Mouse (Mus musculus) left cerebral cortex, adult 2 months (tissue): ENCODE measurements at regions not wholly inside any gene's neighbourhood (a gene's known extent, or its start where the extent isn't known, plus 50 kb on each side); places are given as distances from the start of the nearest gene placed in this dataset.

ENCODE experiments used
- DNase-seq, 2 experiments: peaks; one replicate each; pipeline ENCODE4 v3.0.0; 2021 to 2022; ENCODE audit warnings: low spot score in 2 of 2, mixed read lengths in 1 of 2; ENCODE audit errors: extremely low spot score in 1 of 2
- H3K27ac ChIP-seq: fragments of 200-600 bp; 2 replicates; pipeline ENCODE4 v1.8.1; 2022
- H3K4me3 ChIP-seq: fragments of 200-600 bp; 2 replicates; pipeline ENCODE4 v1.8.1; 2022
- CTCF ChIP-seq: fragments of 200-600 bp; IDR thresholded peaks from 2 replicates; pipeline ENCODE4 v1.8.1; 2022; ENCODE audit warnings: antibody characterized with exemption, mild to moderate bottlenecking, moderate library complexity
- intact Hi-C: fragments of 180-260 bp; cut with DNase I; formaldehyde crosslinking; loops from one replicate; pipeline ENCODE4 v1.15.1; 2025

- H3K27ac ChIP-seq = no peak overlapping the region
- DNase-seq = no peak
- TF ChIP-seq CTCF = no peak
- no peak overlapping the region for H3K4me3 ChIP-seq
- intact Hi-C loops = no loop called here
Observed at GRCm38 (mm10) chr12:117444247-117444989, 71.9 kb upstream of the Rapgef5 start.

DNA sequence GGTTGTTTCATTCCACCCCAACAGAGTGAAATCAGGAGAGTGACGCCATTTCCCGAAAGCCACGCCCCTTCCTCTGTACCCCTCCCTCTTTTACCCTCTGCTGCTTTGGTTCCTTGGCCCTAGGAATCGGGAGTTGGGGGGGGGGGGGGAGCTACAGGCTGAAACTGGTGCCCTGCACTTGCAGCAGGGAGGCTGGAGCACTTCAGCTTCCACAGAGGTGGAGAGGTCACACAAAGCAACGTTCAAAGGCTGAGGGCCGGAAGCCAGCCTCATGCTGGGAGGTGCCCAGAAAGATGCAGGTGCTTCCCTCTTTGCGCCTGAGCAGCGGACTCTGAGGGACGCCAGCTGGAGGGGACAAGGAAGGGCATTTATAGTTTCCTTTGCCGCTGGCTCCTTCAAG lies 69.1 kb upstream of the Rapgef5 start:
- TF ChIP-seq CTCF = no peak
- Histone ChIP-seq H3K4me3 (no peak overlapping the region), H3K27ac (no peak overlapping the region)
- DNase-seq = no peak
- intact Hi-C loops = no loop called here

DNA sequence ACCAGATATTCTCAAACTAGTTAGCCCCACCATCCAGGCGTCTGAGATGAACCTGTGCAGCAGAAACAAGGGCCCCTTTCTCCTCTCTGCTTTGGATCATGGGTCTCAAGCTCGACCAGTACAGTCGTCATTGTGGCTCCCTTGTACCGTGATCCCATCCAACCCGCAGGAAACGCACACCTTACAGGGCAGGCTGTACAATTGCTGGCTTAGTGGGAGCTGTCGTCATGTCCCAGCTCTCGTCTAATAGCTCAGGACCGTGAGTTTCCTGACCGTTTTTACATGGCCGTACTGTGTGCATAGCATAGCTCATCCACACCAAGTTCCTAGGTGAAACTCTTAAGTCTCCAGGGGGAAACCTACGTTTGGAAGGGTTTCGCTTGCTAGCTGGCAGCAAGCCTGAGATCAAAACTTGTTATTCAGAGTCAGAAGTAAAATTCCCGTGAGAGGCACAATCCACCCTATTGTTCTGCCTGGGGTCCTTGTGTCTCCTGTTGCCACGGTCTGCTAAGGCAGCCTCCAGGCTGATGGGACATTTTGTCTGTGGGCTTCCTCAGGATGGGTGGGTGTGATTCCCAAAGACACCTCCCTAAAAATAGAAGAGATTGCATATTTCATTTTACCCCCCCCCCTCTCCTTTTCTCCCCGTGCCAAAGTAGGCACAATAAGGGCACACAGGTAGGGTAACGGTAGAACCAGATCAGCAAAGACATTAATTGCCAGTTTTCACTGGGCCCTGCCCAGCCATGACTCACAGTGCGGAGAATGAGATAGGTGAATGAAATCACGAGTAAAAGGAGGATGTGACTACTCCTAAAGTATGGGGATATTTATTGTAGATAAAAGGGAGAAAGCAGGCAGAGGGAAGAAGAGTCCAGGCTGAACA lies 68.2 kb upstream of the Rapgef5 start:
- intact Hi-C loops = no loop called here
- no peak for DNase-seq
- no peak for TF ChIP-seq CTCF
- H3K4me3 ChIP-seq = no peak overlapping the region
- H3K27ac ChIP-seq = no peak overlapping the region

- no peak overlapping the region for H3K4me3 ChIP-seq
- DNase-seq = no peak
- no peak overlapping the region for H3K27ac ChIP-seq
- intact Hi-C loops = no loop called here
- no peak for TF ChIP-seq CTCF
Observed at GRCm38 (mm10) chr12:117449080-117449479, 67.2 kb upstream of the Rapgef5 start.

DNA sequence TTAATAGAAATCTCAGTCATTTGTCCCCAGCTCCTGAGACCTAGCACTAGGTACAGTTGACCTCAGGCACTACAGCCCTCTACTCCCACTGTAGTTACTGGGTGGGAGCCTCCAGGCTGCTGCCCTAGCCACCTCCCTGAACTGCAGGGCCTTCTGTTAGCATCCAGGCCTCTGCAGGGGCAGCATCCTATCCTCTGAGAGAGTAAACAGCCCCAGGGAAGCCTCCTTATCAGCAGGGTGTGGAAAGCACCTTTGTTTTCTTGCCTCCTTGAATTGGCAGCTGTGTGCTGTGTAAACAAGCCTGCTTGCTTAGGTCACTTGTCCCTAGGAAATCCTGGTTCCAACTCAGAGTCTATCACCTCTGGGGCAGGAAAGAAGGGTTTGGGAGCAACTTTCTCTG lies 66.2 kb upstream of the Rapgef5 start:
- no peak for DNase-seq
- TF ChIP-seq CTCF = no peak
- no peak overlapping the region for H3K27ac ChIP-seq

DNA sequence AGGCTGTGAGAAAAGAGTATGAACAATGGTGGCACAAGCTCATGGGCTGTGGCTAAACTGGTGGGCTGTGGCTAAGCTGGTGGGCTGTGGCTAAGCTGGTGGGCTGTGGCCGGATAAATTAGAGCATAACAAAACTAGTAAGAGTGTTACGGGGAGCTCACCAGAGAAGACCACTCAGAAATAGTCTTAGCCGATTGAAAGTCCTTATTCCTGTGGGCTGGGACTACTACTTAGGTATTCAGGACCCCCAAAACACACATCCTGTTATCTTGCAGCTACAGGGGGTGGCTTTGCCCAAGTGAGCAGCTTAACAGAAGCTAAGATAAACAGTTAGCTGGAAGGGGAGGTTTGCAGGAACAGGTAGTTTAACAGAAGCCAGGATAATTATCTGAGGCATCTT lies 65.4 kb upstream of the Rapgef5 start:
- no peak overlapping the region for H3K4me3 ChIP-seq
- H3K27ac ChIP-seq = no peak overlapping the region
- intact Hi-C loops = no loop called here
- no peak for DNase-seq
- TF ChIP-seq CTCF = no peak

More for the DNA sequence above, 66.2 kb upstream of the Rapgef5 start:
- H3K4me3 ChIP-seq = no peak overlapping the region
- intact Hi-C loops = no loop called here

GRCm38 (mm10) chr12:117451441-117451840 lies 64.8 kb upstream of the Rapgef5 start:
- no peak for DNase-seq

GRCm38 (mm10) chr12:117455800-117456199 lies 60.5 kb upstream of the Rapgef5 start:
- intact Hi-C loops = no loop called here
- Histone ChIP-seq H3K4me3 (no peak overlapping the region), H3K27ac (no peak overlapping the region)
- TF ChIP-seq CTCF = no peak
- DNase-seq = no peak

More at GRCm38 (mm10) chr12:117451441-117451840, 64.8 kb upstream of the Rapgef5 start:
- peak; percentile 51 for TF ChIP-seq CTCF
- Histone ChIP-seq H3K27ac (no peak overlapping the region), H3K4me3 (no peak overlapping the region)
- intact Hi-C loops = no loop called here

DNA sequence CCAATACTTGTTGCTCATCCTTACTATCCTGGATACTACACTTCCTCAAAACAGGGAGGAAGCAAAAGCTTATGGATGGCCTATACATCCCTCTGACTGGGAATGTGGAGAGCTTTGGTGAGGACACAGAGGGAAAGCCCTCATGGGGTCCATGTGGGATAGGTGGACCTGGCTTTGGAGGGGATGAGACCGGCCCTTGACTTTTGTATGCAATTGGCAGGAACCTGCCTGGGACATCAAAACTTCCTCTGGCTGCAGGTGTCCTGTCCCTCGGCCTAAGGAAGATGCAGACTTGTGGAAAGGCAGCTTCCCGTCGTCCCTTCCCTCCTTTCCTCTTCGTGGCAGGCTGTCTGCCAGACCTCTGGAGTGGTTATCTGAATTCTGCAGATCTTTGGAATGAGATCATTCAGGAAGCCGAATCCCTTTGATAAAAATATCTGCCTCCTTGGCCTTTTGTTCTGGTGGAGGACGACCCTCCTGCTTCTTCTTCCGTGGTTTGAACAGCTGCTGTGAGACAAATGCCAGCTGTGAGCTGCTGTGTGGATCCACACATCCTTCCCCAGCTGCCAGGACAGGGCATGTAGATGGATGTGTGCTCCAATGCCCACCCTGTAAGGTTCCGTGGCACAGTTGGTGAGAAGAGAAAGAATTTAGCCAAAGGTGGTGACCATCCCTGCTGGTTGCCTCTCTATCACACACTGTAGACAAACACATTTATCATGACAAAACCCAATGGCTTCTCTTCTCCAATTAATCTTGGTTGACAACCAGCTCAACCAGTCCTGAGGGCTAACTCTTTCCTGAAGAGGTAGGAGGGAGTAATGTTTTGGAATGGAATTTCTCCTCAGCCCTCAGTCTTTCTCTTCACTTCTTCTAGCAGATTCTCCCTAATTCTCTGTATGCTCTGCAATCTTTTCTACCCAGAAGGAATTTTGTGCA lies 57.9 kb upstream of the Rapgef5 start:
- TF ChIP-seq CTCF = no peak
- intact Hi-C loops = no loop called here
- DNase-seq = no peak
- Histone ChIP-seq H3K4me3 (no peak overlapping the region), H3K27ac (no peak overlapping the region)

DNA sequence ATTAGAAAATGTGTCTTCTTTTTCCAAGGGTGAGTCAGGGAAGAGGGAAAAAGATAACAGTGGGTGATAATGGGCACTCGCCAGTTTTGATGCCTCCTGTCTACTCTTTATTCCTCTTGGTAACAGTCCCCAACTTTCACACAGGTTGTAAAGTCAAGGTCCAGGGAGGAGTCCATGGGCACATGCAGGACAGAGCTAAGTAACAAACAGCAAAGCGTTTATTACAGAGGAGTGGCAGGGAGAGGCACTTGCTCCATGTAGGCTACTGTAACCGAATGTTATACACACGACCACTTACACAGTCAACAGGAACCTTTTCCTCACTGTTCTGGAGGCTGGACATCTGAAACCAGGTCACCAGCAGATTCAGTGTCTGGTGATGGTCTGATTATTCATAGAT lies 56.7 kb upstream of the Rapgef5 start:
- no peak for DNase-seq
- intact Hi-C loops = no loop called here
- Histone ChIP-seq H3K27ac (no peak overlapping the region), H3K4me3 (no peak overlapping the region)
- TF ChIP-seq CTCF = no peak

- no peak for DNase-seq
- no peak overlapping the region for H3K27ac ChIP-seq
- intact Hi-C loops = no loop called here
- no peak; the same call in 1 of the 2 replicates for TF ChIP-seq CTCF
- no peak overlapping the region for H3K4me3 ChIP-seq
Observed at GRCm38 (mm10) chr12:117465206-117465605, 51.1 kb upstream of the Rapgef5 start.
